Mouse (Mus musculus) ES-E14 (cell line): ENCODE results near the gene Akap7.

ENCODE experiments used
- CHD2 ChIP-seq: IDR thresholded peaks from 2 replicates; pipeline ENCODE4 v1.6.1; 2014; ENCODE audit warnings: mild to moderate bottlenecking, low read depth, low read length, inconsistent platforms
- HCFC1 ChIP-seq: IDR thresholded peaks from 2 replicates; pipeline ENCODE4 v1.6.1; 2012; ENCODE audit warnings: low read length, inconsistent platforms, borderline replicate concordance; ENCODE audit not compliant: insufficient read depth
- MAFK ChIP-seq: IDR thresholded peaks from 2 replicates; pipeline ENCODE4 v1.6.1; 2014; ENCODE audit warnings: mild to moderate bottlenecking, low read depth, low read length, inconsistent platforms; ENCODE audit not compliant: insufficient read depth
- ZC3H11A ChIP-seq: IDR thresholded peaks from 2 replicates; pipeline ENCODE4 v1.6.1; 2012; ENCODE audit warnings: low read depth, mild to moderate bottlenecking, inconsistent platforms, low read length, borderline replicate concordance
- ZNF384 ChIP-seq: IDR thresholded peaks from 2 replicates; pipeline ENCODE4 v1.6.1; 2012; ENCODE audit warnings: low read depth, low read length, inconsistent platforms

- no peak for TF ChIP-seq ZNF384
- no peak for TF ChIP-seq HCFC1
- no peak for TF ChIP-seq MAFK
- no peak for TF ChIP-seq CHD2
- no peak for TF ChIP-seq ZC3H11A
These were observed 2.3 kb upstream of the Akap7 start for GRCm38 (mm10) chr10:25309996-25310395.
